Mouse (Mus musculus): ENCODE results near the gene Myct1.

DNA sequence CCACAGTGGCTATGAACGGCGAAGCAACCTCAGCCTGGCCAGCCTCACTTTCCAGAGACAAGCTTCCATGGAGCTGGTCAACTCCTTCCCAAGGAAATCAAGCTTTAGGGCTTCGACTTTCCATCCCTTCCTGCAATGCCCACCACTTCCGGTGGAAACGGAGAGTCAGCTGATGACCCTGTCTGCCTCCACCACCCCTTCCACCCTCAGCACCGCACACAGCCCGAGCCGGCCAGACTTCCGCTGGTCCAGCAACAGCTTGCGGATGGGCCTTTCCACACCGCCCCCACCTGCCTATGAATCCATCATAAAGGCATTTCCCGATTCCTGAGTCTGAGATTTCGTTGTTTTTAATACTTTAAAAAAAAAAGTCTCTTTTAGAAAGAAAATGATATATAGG, 10.8 kb downstream of the Myct1 start:
- TF ChIP-seq POLR2A (IDR thresholded peaks at IDR 0.05; ENCODE audit: extremely low read depth, insufficient read depth, low read length) (no peak), CTCF (IDR thresholded peaks at IDR 0.05; ENCODE audit: low read depth, low read length) (no peak)
